7 mouse cellular contexts compared by ENCODE assay signal in the genomic region with DNA sequence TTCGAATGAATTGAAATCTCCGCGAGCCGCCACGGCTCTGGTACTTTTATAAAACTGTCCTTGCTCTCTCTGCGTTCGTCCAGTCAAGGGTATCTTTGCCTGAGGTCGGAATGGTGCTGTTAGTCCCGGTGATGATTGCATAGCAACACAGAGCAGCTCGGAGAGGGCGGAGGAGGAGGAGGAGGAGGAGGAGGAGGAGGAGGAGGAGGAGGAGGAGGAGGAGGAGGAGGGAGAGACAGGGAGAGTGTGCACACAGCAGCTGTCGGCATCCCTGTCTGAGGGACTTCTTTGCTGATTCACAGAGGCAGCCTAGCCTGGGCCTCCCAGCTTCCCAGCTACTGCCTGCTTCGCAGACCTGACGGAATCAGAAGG. TPM values are rescaled to one million over a fixed set of nuclear protein-coding genes. Genes with fewer than 3 reads are reported as not detected.
A peak's percentile ranks its signal among the peaks of the same experiment; 100 is the strongest.
DNase-seq lines count a peak whose midpoint lies in the region; ATAC-seq lines count a peak whose summit lies in the region.

No protein-coding gene starts in this region.

- no peaks in the 10 kb centered on the region for H3K9me3 ChIP-seq in embryonic facial prominence, embryonic 12.5 days
- no peaks in the 10 kb centered on the region for H3K9me3 ChIP-seq in liver, embryonic 12.5 days (replicated peaks)

- 0 out of 2 replicates have a peak, but pooled peaks cover 7% of the 10 kb centered on the region for H3K27me3 ChIP-seq in embryonic facial prominence, embryonic 12.5 days
- H3K27me3 ChIP-seq in liver, embryonic 12.5 days (replicated peaks): peaks cover 21% of the 10 kb centered on the region; the same call in 1 of the 2 replicates

- H3K9ac ChIP-seq in embryonic facial prominence, embryonic 12.5 days: no peak overlapping the region
- H3K9ac ChIP-seq in liver, embryonic 12.5 days: no peak overlapping the region

- 33% methylated on average over 13 of the region's 14 CpGs for WGBS in embryonic facial prominence, embryonic 12.5 days
- WGBS in liver, embryonic 12.5 days (ENCODE audit: insufficient replicate concordance): 41% methylated on average over 12 of the region's 14 CpGs

- peak overlapping the region; percentile 36 for H3K4me3 ChIP-seq in embryonic facial prominence, embryonic 12.5 days
- H3K4me3 ChIP-seq in liver, embryonic 12.5 days: peak overlapping the region; percentile 17; the same call in 1 of the 2 replicates

- peak overlapping the region; percentile 30; the same call in 1 of the 2 replicates for H3K27ac ChIP-seq in embryonic facial prominence, embryonic 12.5 days
- H3K27ac ChIP-seq in liver, embryonic 12.5 days: no peak overlapping the region

- DNase-seq in kidney, postnatal 10 days: peak; percentile 4
- no peak for DNase-seq in kidney, adult 8-10 months
- DNase-seq in forelimb bud, embryonic 11.5 days (ENCODE audit: low read depth, low spot score): peak; percentile 2
- DNase-seq in right cerebral cortex, postnatal 14 days: peak; percentile 20
- DNase-seq in spleen, adult 18-20 months: no peak

- no peaks in the 10 kb centered on the region for H3K36me3 ChIP-seq in embryonic facial prominence, embryonic 12.5 days
- H3K36me3 ChIP-seq in liver, embryonic 12.5 days: no peaks in the 10 kb centered on the region

- H3K4me1 ChIP-seq in embryonic facial prominence, embryonic 12.5 days: no peaks in the 10 kb centered on the region
- no peaks in the 10 kb centered on the region for H3K4me1 ChIP-seq in liver, embryonic 12.5 days

- no peak for ATAC-seq in embryonic facial prominence, embryonic 12.5 days (ENCODE audit: insufficient number of reproducible peaks, insufficient read depth, low FRiP score, low TSS enrichment)
- no peak for ATAC-seq in liver, embryonic 12.5 days

- peak overlapping the region; percentile 49 for H3K4me2 ChIP-seq in embryonic facial prominence, embryonic 12.5 days (replicated peaks)
- peak overlapping the region; percentile 41 for H3K4me2 ChIP-seq in liver, embryonic 12.5 days

RNA-seq across cellular contexts. Expression of gene Drp2, which starts 0.2 kb away (rescaled TPM):
- polyA plus RNA-seq in embryonic facial prominence, embryonic 12.5 days (2016; fragmentation: Nextera tagmentation; extraction: Ambion mirVana): 5.0 and 5.2 TPM in 2 replicates
- polyA plus RNA-seq in liver, embryonic 12.5 days (2016; fragmentation: Nextera tagmentation; extraction: Ambion mirVana): 0.15 and 0.31 TPM in 2 replicates

Comparison
In these comparisons a context has a peak if more than half of its experiments do, and no peak if none do; other contexts are left out.
1. DNase-seq: peak in kidney, postnatal 10 days (single experiment), forelimb bud, embryonic 11.5 days (single experiment) and right cerebral cortex, postnatal 14 days (single experiment); none in kidney, adult 8-10 months (0 of 2) and spleen, adult 18-20 months (0 of 2).